Mouse (Mus musculus): ENCODE data around the gene Cdc16.

Cdc16 gene

DNA sequence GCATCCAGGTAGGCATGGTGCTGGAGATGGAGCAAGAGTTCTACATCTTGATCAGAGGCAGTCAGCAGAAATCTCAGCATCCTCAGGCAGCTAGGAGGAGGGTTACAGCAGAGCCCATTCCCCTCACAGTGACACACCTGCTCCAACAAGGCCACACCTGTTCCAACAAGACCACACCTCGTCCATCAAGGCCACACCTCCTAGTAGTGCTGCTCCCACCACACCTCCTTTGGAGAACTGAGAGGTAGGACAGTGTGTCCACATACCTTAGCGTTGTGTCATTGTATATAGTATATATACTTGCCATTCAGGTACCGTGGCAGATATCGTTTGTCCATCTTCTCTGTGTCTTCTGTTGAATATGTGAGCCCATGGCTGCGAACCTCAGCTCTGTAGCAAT lies 40.2 kb downstream of the Cdc16 start:
- in situ Hi-C loops (cut with MboI; ENCODE audit: low sequenced_read_pairs) = no loop called here

DNA sequence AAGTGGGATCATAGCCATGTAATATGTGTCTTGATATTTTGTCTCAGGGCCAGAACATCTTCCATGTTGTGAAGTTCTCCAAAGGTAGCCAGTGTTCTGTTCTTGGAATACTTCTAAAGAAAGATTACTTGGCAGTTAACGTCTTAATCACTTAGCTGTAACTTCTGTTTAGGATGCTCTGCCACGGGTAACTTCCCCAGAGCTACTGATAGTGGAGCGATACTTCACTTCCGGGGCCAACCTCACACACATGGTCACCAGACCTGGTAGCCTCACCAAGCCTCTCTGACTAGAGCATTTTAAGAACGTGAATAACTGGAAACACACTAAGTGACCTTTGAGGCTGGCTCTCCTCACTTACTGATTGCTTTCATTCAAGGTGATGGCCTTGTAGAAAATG lies 42.1 kb downstream of the Cdc16 start:
- in situ Hi-C loops (cut with MboI; ENCODE audit: low sequenced_read_pairs) = no loop called here

DNA sequence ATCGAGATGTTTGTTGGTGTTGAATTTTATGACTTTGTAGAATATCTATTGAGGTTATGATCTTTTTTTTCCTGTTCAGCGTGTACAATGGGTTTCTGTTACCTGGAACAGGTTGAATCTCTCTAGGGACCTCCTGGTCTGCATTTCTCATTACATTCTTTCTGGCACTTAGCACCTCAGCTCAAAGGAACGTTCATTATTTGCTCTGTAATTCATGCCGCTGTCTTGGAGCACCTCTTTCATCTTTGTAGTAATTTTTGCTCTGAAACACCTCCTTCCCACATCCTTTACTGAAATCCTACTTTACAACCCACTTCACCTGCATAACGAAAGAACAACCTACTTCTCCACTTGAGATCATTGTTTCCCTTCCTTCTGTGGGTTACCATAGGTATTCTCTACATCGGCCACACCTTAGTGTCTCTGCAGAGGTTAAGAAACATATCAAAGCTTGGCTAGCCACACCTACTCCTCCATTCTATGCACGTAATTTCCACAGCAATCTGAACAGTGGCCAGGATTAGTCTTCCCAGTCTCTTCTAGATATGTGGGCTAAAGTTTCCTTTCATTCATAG lies 71.2 kb downstream of the Cdc16 start:
- in situ Hi-C loops (cut with MboI; ENCODE audit: low sequenced_read_pairs) = no loop called here

All from CH12F3 (cell line).